Mouse (Mus musculus): ENCODE measurements around the gene Actl6b.

Actl6b gene

GRCm38 (mm10) chr5:137529221-137529995, 23.9 kb upstream of the Actl6b start:
- no peak for DNase-seq (ENCODE audit: low read depth, low spot score)

- no peak for DNase-seq (ENCODE audit: low read depth, low spot score)
Observed at GRCm38 (mm10) chr5:137530075-137530474, 23.2 kb upstream of the Actl6b start.

GRCm38 (mm10) chr5:137530588-137531413, 22.5 kb upstream of the Actl6b start:
- DNase-seq (ENCODE audit: low read depth, low spot score), result no peak

GRCm38 (mm10) chr5:137531414-137532130, 21.7 kb upstream of the Actl6b start:
- DNase-seq (ENCODE audit: low read depth, low spot score), result peak; percentile 91

GRCm38 (mm10) chr5:137532131-137532807, 21.0 kb upstream of the Actl6b start:
- no peak for DNase-seq (ENCODE audit: low read depth, low spot score)

GRCm38 (mm10) chr5:137532808-137533116, 20.6 kb upstream of the Actl6b start:
- DNase-seq (ENCODE audit: low read depth, low spot score), result no peak

- DNase-seq (ENCODE audit: low read depth, low spot score), result peak; percentile 98
Observed at GRCm38 (mm10) chr5:137533117-137533827, 20.0 kb upstream of the Actl6b start, which contains the start of the genes Epo and Gnb2. Epo (minus strand) TSS chr5:137533242. Gnb2 (minus strand) TSS chr5:137533510.

- no peak for DNase-seq (ENCODE audit: low read depth, low spot score)
Observed at GRCm38 (mm10) chr5:137534762-137535161, 18.6 kb upstream of the Actl6b start.

GRCm38 (mm10) chr5:137535318-137535717, 18.0 kb upstream of the Actl6b start:
- no peak for DNase-seq (ENCODE audit: low read depth, low spot score)

GRCm38 (mm10) chr5:137537461-137537860, 15.9 kb upstream of the Actl6b start:
- no peak for DNase-seq (ENCODE audit: low read depth, low spot score)

- no peak for DNase-seq (ENCODE audit: low read depth, low spot score)
Observed at GRCm38 (mm10) chr5:137539291-137539801, 14.0 kb upstream of the Actl6b start.

GRCm38 (mm10) chr5:137540991-137541390, 12.3 kb upstream of the Actl6b start:
- no peak for DNase-seq (ENCODE audit: low read depth, low spot score)

GRCm38 (mm10) chr5:137541768-137542540, 11.4 kb upstream of the Actl6b start:
- DNase-seq (ENCODE audit: low read depth, low spot score), result no peak

GRCm38 (mm10) chr5:137544926-137545325, 8.4 kb upstream of the Actl6b start:
- no peak for DNase-seq (ENCODE audit: low read depth, low spot score)

GRCm38 (mm10) chr5:137545596-137545995, 7.7 kb upstream of the Actl6b start:
- DNase-seq (ENCODE audit: low read depth, low spot score), result no peak

GRCm38 (mm10) chr5:137549840-137550239, 3.5 kb upstream of the Actl6b start:
- DNase-seq (ENCODE audit: low read depth, low spot score), result no peak

- DNase-seq (ENCODE audit: low read depth, low spot score), result no peak
Observed at GRCm38 (mm10) chr5:137551119-137551518, 2.2 kb upstream of the Actl6b start.

GRCm38 (mm10) chr5:137553000-137553399, 317 bp upstream of the Actl6b start:
- no peak for DNase-seq (ENCODE audit: low read depth, low spot score)

- no peak for DNase-seq (ENCODE audit: low read depth, low spot score)
Observed at GRCm38 (mm10) chr5:137553898-137554297, 581 bp downstream of the Actl6b start.

- DNase-seq (ENCODE audit: low read depth, low spot score), result no peak
Observed at GRCm38 (mm10) chr5:137561556-137561955, 8.2 kb downstream of the Actl6b start.
